Mouse (Mus musculus): ENCODE data around the gene Mat2a. TPM values are rescaled to one million over a fixed set of nuclear protein-coding genes. Genes with fewer than 3 reads are reported as not detected.

Gene Mat2a
- polyA plus RNA-seq, 2 experiments = 99.9 to 159 TPM

GRCm38 (mm10) chr6:72386561-72386960 lies 52.8 kb downstream of the Mat2a start:
- ATAC-seq (ENCODE audit: insufficient read depth) (no peak), DNase-seq (ENCODE audit: low read depth in 3 of 3, low spot score in 3 of 3) (no peak)
- peak overlapping the region; percentile 93 for H3K27ac ChIP-seq
- no peak for TF ChIP-seq EP300 (IDR thresholded peaks at IDR 0.05; ENCODE audit: low read depth)
- no peak for TF ChIP-seq CTCF (IDR thresholded peaks at IDR 0.05; ENCODE audit: low read depth)
- H3K9ac ChIP-seq (replicated peaks) = no peak overlapping the region
- peaks cover 33% of the 10 kb centered on the region for H3K36me3 ChIP-seq (replicated peaks; ENCODE audit: control insufficient read depth, insufficient read depth, low read depth)
- H3K9me3 ChIP-seq (ENCODE audit: control insufficient read depth, low read length) = no peaks in the 10 kb centered on the region
- no peak overlapping the region for H3K4me3 ChIP-seq (ENCODE audit: insufficient read depth in 1 of 2, low read depth in 2 of 2, low read length in 2 of 2)
- H3K4me2 ChIP-seq (ENCODE audit: low read depth) = peak overlapping the region; percentile 16
- no peaks in the 10 kb centered on the region for H3K27me3 ChIP-seq (ENCODE audit: control insufficient read depth, insufficient read depth, low read length)
- H3K4me1 ChIP-seq (replicated peaks; ENCODE audit: control insufficient read depth in 2 of 2, insufficient read depth in 2 of 2, low read length in 1 of 2) = peaks cover 55 to 70% of the 10 kb centered on the region in 2 experiments
- WGBS (ENCODE audit: insufficient replicate concordance) = 84% methylated on average over 2 of the region's 2 CpGs

GRCm38 (mm10) chr6:72385258-72385657 lies 54.1 kb downstream of the Mat2a start:
- TF ChIP-seq CTCF (IDR thresholded peaks at IDR 0.05; ENCODE audit: low read depth) = no peak
- peak; percentile 39; the same call in 1 of the 2 replicates for TF ChIP-seq EP300 (IDR thresholded peaks at IDR 0.05; ENCODE audit: low read depth)
- H3K9ac ChIP-seq (replicated peaks) = no peak overlapping the region
- DNase-seq (ENCODE audit: low read depth in 3 of 3, low spot score in 3 of 3) (no peak), ATAC-seq (ENCODE audit: insufficient read depth) (no peak)
- peaks cover 33% of the 10 kb centered on the region for H3K36me3 ChIP-seq (replicated peaks; ENCODE audit: control insufficient read depth, insufficient read depth, low read depth)
- WGBS (ENCODE audit: insufficient replicate concordance) = 22% methylated on average over 4 of the region's 4 CpGs
- H3K4me2 ChIP-seq (ENCODE audit: low read depth) = no peak overlapping the region
- H3K27me3 ChIP-seq (ENCODE audit: control insufficient read depth, insufficient read depth, low read length) = no peaks in the 10 kb centered on the region
- no peak overlapping the region for H3K4me3 ChIP-seq (ENCODE audit: insufficient read depth in 1 of 2, low read depth in 2 of 2, low read length in 2 of 2)
- peak overlapping the region; percentile 93 for H3K27ac ChIP-seq
- H3K4me1 ChIP-seq (replicated peaks; ENCODE audit: control insufficient read depth in 2 of 2, insufficient read depth in 2 of 2, low read length in 1 of 2) = peaks cover 62 to 73% of the 10 kb centered on the region in 2 experiments
- no peaks in the 10 kb centered on the region for H3K9me3 ChIP-seq (ENCODE audit: control insufficient read depth, low read length)

- TF ChIP-seq EP300 (IDR thresholded peaks at IDR 0.05; ENCODE audit: low read depth) (peak; percentile 98), CTCF (IDR thresholded peaks at IDR 0.05; ENCODE audit: low read depth) (no peak)
- peak overlapping the region; percentile 59 for H3K4me2 ChIP-seq (ENCODE audit: low read depth)
- H3K36me3 ChIP-seq (replicated peaks; ENCODE audit: control insufficient read depth, insufficient read depth, low read depth) = peaks cover 32% of the 10 kb centered on the region
- peak; percentile 79 for ATAC-seq (ENCODE audit: insufficient read depth)
- WGBS (ENCODE audit: insufficient replicate concordance) = 8% methylated on average over 7 of the region's 7 CpGs
- DNase-seq (ENCODE audit: low read depth in 3 of 3, low spot score in 3 of 3) = peak; percentile 67 to 76 (median 70)
- H3K4me1 ChIP-seq (replicated peaks; ENCODE audit: control insufficient read depth in 2 of 2, insufficient read depth in 2 of 2, low read length in 1 of 2) = peaks cover 64 to 75% of the 10 kb centered on the region in 2 experiments
- peak overlapping the region; percentile 55 for H3K9ac ChIP-seq (replicated peaks)
- H3K9me3 ChIP-seq (ENCODE audit: control insufficient read depth, low read length) = no peaks in the 10 kb centered on the region
- peak overlapping the region in 1 of 2 experiments; percentile 25; a peak in 2 of 4 replicates for H3K4me3 ChIP-seq (ENCODE audit: insufficient read depth in 1 of 2, low read depth in 2 of 2, low read length in 2 of 2)
- no peaks in the 10 kb centered on the region for H3K27me3 ChIP-seq (ENCODE audit: control insufficient read depth, insufficient read depth, low read length)
- H3K27ac ChIP-seq = peak overlapping the region; percentile 93
These were observed 55.4 kb downstream of the Mat2a start for GRCm38 (mm10) chr6:72383952-72384351.

GRCm38 (mm10) chr6:72383142-72383820 lies 56.1 kb downstream of the Mat2a start:
- WGBS (ENCODE audit: insufficient replicate concordance) = 54% methylated on average over 6 of the region's 6 CpGs
- DNase-seq (ENCODE audit: low read depth in 3 of 3, low spot score in 3 of 3) (no peak), ATAC-seq (ENCODE audit: insufficient read depth) (0 out of 2 replicates have a peak, but pooled peaks have one; percentile 12)
- Histone ChIP-seq H3K36me3 (replicated peaks; ENCODE audit: control insufficient read depth, insufficient read depth, low read depth) (peaks cover 27% of the 10 kb centered on the region), H3K4me3 (ENCODE audit: insufficient read depth in 1 of 2, low read depth in 2 of 2, low read length in 2 of 2) (peak overlapping the region in 1 of 2 experiments; percentile 25; a peak in 2 of 4 replicates), H3K9me3 (ENCODE audit: control insufficient read depth, low read length) (no peaks in the 10 kb centered on the region), H3K27ac (peak overlapping the region; percentile 93), H3K4me2 (ENCODE audit: low read depth) (peak overlapping the region; percentile 59), H3K27me3 (ENCODE audit: control insufficient read depth, insufficient read depth, low read length) (no peaks in the 10 kb centered on the region), H3K4me1 (replicated peaks; ENCODE audit: control insufficient read depth in 2 of 2, insufficient read depth in 2 of 2, low read length in 1 of 2) (peaks cover 65 to 72% of the 10 kb centered on the region in 2 experiments), H3K9ac (replicated peaks) (peak overlapping the region; percentile 55)
- TF ChIP-seq EP300 (IDR thresholded peaks at IDR 0.05; ENCODE audit: low read depth) (no peak), CTCF (IDR thresholded peaks at IDR 0.05; ENCODE audit: low read depth) (no peak)

Other genes starting within 250 kb of the Mat2a start
- gene Atoh8, start 204.0 kb downstream of the Mat2a start, polyA plus RNA-seq (2012; rRNA removed) = 0.40 and 0.48 TPM in 2 replicates
- gene Atoh8, start 204.0 kb downstream of the Mat2a start, polyA plus RNA-seq (2014; fragmentation: Nextera tagmentation; extraction: Ambion mirVana) = 0.29 and 0.53 TPM in 2 replicates
- gene Sftpb, start 134.9 kb downstream of the Mat2a start, polyA plus RNA-seq (2012; rRNA removed) = not detected in 2 replicates
- gene Sftpb, start 134.9 kb downstream of the Mat2a start, polyA plus RNA-seq (2014; fragmentation: Nextera tagmentation; extraction: Ambion mirVana) = not detected in 2 replicates
- gene Usp39, start 94.4 kb downstream of the Mat2a start, polyA plus RNA-seq (2012; rRNA removed) = 23.9 and 32.7 TPM in 2 replicates
- 49.6 and 58.7 TPM in 2 replicates for gene Usp39, start 94.4 kb downstream of the Mat2a start, polyA plus RNA-seq (2014; fragmentation: Nextera tagmentation; extraction: Ambion mirVana)
- 8.7 and 10.1 TPM in 2 replicates for gene 0610030E20Rik, start 92.2 kb downstream of the Mat2a start, polyA plus RNA-seq (2012; rRNA removed)
- 7.9 and 10.9 TPM in 2 replicates for gene 0610030E20Rik, start 92.2 kb downstream of the Mat2a start, polyA plus RNA-seq (2014; fragmentation: Nextera tagmentation; extraction: Ambion mirVana)
- gene Tmem150a, start 84.1 kb downstream of the Mat2a start, polyA plus RNA-seq (2012; rRNA removed) = 39.0 and 58.3 TPM in 2 replicates
- gene Tmem150a, start 84.1 kb downstream of the Mat2a start, polyA plus RNA-seq (2014; fragmentation: Nextera tagmentation; extraction: Ambion mirVana) = 43.6 and 48.0 TPM in 2 replicates
- gene Rnf181, start 72.6 kb downstream of the Mat2a start, polyA plus RNA-seq (2012; rRNA removed) = 40.3 and 42.8 TPM in 2 replicates
- gene Rnf181, start 72.6 kb downstream of the Mat2a start, polyA plus RNA-seq (2014; fragmentation: Nextera tagmentation; extraction: Ambion mirVana) = 68.0 and 75.4 TPM in 2 replicates
- gene Vamp5, start 59.1 kb downstream of the Mat2a start, polyA plus RNA-seq (2012; rRNA removed) = 72.5 and 80.0 TPM in 2 replicates
- gene Vamp5, start 59.1 kb downstream of the Mat2a start, polyA plus RNA-seq (2014; fragmentation: Nextera tagmentation; extraction: Ambion mirVana) = 81.0 and 94.5 TPM in 2 replicates
- 129 and 188 TPM in 2 replicates for gene Vamp8, start 48.9 kb downstream of the Mat2a start, polyA plus RNA-seq (2012; rRNA removed)
- 266 and 276 TPM in 2 replicates for gene Vamp8, start 48.9 kb downstream of the Mat2a start, polyA plus RNA-seq (2014; fragmentation: Nextera tagmentation; extraction: Ambion mirVana)
- 10.9 and 11.3 TPM in 2 replicates for gene Ggcx, start 25.2 kb downstream of the Mat2a start, polyA plus RNA-seq (2012; rRNA removed)
- 5.7 and 6.5 TPM in 2 replicates for gene Ggcx, start 25.2 kb downstream of the Mat2a start, polyA plus RNA-seq (2014; fragmentation: Nextera tagmentation; extraction: Ambion mirVana)
- gene Sh2d6, start 82.1 kb upstream of the Mat2a start, polyA plus RNA-seq (2012; rRNA removed) = not detected in 2 replicates
- not detected in 2 replicates for gene Sh2d6, start 82.1 kb upstream of the Mat2a start, polyA plus RNA-seq (2014; fragmentation: Nextera tagmentation; extraction: Ambion mirVana)
- 6.6 and 6.7 TPM in 2 replicates for gene Capg, start 104.8 kb upstream of the Mat2a start, polyA plus RNA-seq (2012; rRNA removed)
- gene Capg, start 104.8 kb upstream of the Mat2a start, polyA plus RNA-seq (2014; fragmentation: Nextera tagmentation; extraction: Ambion mirVana) = 11.9 and 14.8 TPM in 2 replicates
- 2.9 and 3.6 TPM in 2 replicates for gene Elmod3, start 158.9 kb upstream of the Mat2a start, polyA plus RNA-seq (2012; rRNA removed)
- gene Elmod3, start 158.9 kb upstream of the Mat2a start, polyA plus RNA-seq (2014; fragmentation: Nextera tagmentation; extraction: Ambion mirVana) = 4.9 and 5.2 TPM in 2 replicates
- gene Retsat, start 158.9 kb upstream of the Mat2a start, polyA plus RNA-seq (2012; rRNA removed) = 5.1 and 5.3 TPM in 2 replicates
- 11.1 and 13.6 TPM in 2 replicates for gene Retsat, start 158.9 kb upstream of the Mat2a start, polyA plus RNA-seq (2014; fragmentation: Nextera tagmentation; extraction: Ambion mirVana)
- 6.8 and 7.8 TPM in 2 replicates for gene Tgoln1, start 177.4 kb upstream of the Mat2a start, polyA plus RNA-seq (2012; rRNA removed)
- gene Tgoln1, start 177.4 kb upstream of the Mat2a start, polyA plus RNA-seq (2014; fragmentation: Nextera tagmentation; extraction: Ambion mirVana) = 13.4 and 14.9 TPM in 2 replicates

All from liver, embryonic 14.5 days (tissue).